Mouse (Mus musculus): Measurements from ENCODE around the gene Selenon.

DNA sequence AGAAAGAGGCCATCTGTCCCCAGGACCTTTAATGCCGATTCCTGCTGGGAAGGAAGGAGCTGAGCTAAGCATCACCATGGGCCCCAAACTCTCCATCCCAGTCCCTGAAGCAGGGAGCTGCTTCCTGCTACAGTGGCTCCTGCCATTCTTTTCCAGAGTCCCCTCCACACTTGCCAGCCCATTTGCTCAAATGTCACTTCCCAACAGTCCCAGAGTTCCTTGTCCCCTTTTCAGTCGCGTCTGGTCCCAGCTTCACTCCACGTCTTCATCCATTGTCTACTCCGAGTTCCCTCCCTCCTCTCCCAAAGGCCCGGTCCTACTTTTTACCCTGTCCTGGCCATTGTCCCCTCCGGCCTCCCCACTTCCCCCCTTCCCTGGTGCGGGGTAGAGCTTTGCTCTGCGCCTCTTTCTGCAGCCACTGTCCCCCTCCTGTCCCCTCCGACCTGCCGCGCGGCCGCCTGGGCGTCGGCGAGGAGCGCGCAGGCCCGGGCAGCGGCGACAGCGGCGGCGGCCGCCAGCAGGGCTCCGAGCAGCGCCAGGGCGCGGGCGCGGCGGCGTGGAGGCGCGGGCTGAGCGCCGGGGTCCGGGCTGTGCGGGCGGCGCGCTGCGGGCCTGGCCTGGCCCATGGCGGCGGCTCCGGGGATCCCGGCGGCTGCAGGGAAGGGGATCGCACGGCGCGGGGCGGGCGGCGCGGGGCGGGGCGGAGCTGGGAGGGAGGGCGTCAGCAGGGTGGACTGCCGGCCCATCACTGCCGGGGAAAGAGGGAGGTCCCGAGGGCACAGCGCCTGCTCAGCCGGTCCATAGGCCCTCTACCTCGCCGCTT is at the start of gene Selenon:
- TF ChIP-seq CTCF (IDR thresholded peaks at IDR 0.05; ENCODE audit: low read depth) (no peak), EP300 (IDR thresholded peaks at IDR 0.05; ENCODE audit: low read depth) (no peak)

Measured in liver, postnatal 0 days (tissue).